Mouse (Mus musculus) liver, postnatal 0 days (tissue): ENCODE measurements at regions not wholly inside any gene's neighbourhood (a gene's known extent, or its start where the extent isn't known, plus 50 kb on each side); places are given as distances from the start of the nearest gene placed in this dataset.

Experiments used
- CTCF ChIP-seq: sonication (generic); IDR thresholded peaks from 2 replicates; pipeline ENCODE4 v1.5.1; 2016; ENCODE audit warnings: antibody characterized with exemption, low read depth
- EP300 ChIP-seq: IDR thresholded peaks from 2 replicates; pipeline ENCODE4 v1.6.1; 2016; ENCODE audit warnings: antibody characterized with exemption, low read depth, mild to moderate bottlenecking

DNA sequence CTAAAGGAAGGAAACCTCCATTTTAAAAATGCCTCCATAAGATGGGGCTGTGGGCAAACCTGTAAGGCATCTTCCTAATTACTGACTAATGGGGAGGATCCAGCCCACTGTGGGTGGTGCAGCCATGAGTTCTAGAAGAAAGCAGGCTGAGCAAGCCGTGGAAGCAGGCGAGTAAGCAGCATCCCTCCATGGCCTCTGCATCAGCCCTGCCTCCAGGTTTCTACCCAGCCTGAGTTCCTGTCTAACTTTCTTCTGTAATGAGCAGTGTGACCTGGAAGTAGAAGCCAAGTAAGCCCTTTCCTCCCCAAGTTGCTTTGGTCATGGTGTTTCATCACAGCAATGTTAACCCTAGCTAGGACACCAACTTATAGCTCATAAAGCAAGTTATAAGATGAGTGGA is 66.5 kb upstream of the Twist2 start:
- TF ChIP-seq CTCF (no peak), EP300 (no peak)
